Mouse (Mus musculus): ENCODE data around the gene Sox9.

GRCm38 (mm10) chr11:112758056-112758455, 24.0 kb upstream of the Sox9 start:
- no peak for TF ChIP-seq POLR2A (IDR thresholded peaks at IDR 0.05; ENCODE audit: extremely low read depth, insufficient read depth, low read length)
- TF ChIP-seq CTCF (IDR thresholded peaks at IDR 0.05; ENCODE audit: extremely low read depth, insufficient read depth, low read length): no peak

All from cortical plate, adult 2 months (tissue).